ENCODE assay signal across 33 mouse cellular contexts in the genomic region with DNA sequence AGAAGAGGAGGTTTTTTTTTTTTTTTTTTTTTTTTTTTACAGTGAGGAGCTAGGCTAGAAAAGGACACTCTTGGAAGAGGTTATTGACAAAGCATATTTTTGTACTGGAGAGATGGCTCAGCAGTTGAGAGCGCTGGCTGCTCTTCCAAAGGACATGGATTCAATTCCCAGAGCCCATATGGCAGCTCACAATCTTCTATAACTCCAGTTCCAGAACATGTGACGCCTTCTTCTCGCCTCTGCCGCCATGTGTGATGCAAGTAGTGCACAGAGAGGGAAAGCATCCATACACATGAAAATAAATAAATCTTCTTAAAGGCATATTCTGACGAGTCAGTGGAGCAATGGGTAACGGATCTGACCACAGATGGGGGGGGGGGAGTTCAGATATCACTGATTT. TPM values are rescaled to one million over a fixed set of nuclear protein-coding genes. Genes with fewer than 3 reads are reported as not detected.
DNase-seq lines count a peak whose midpoint lies in the region; ATAC-seq and TF ChIP-seq lines count a peak whose summit lies in the region.
"Had no signal": no experiment of that assay in that cellular context is flagged by ENCODE, and none has a peak within 500 bp of the region (broad histone marks: within the 10 kb centered on the region; RNA-seq: fewer than 3 reads in every experiment).

No protein-coding gene starts in this region.

- H3K4me2 ChIP-seq in forebrain, postnatal 0 days (ENCODE audit: low read depth), result no peak overlapping the region
- no peak overlapping the region for H3K4me2 ChIP-seq in intestine, postnatal 0 days (replicated peaks; ENCODE audit: low read depth)
- H3K4me2 ChIP-seq: embryonic facial prominence, embryonic 12.5 days; heart, embryonic 11.5 days; hindbrain, embryonic 13.5 days; kidney, embryonic 15.5 days; midbrain, embryonic 13.5 days had no signal

- ATAC-seq in frontal cortex, adult (ENCODE audit: low TSS enrichment), result peak; percentile 94
- ATAC-seq in forebrain, postnatal 0 days, result peak; percentile 90
- no peak for ATAC-seq in intestine, postnatal 0 days
- ATAC-seq: activated CD4-positive, CD25-positive, alpha-beta regulatory T cell, adult 4 months; CD4-positive, CD25-positive, alpha-beta regulatory T cell, adult 4 months; midbrain, embryonic 13.5 days had no signal

- H3K27ac ChIP-seq in forebrain, postnatal 0 days (ENCODE audit: low read depth, low read length), result no peak overlapping the region
- no peak overlapping the region for H3K27ac ChIP-seq in intestine, postnatal 0 days (ENCODE audit: low read depth, low read length)
- H3K27ac ChIP-seq: embryonic facial prominence, embryonic 12.5 days; gastrocnemius, adult 2 months; hindbrain, embryonic 13.5 days; kidney, embryonic 15.5 days; liver, embryonic 14.5 days; macrophage; midbrain, embryonic 13.5 days; stomach, postnatal 0 days had no signal

- no peak for TF ChIP-seq CTCF in forebrain, postnatal 0 days (IDR thresholded peaks at IDR 0.05; ENCODE audit: low read depth)
- TF ChIP-seq CTCF in intestine, postnatal 0 days (IDR thresholded peaks at IDR 0.05; ENCODE audit: low read depth), result no peak

- H3K4me3 ChIP-seq in forebrain, postnatal 0 days (ENCODE audit: low read depth, low read length), result no peak overlapping the region
- H3K4me3 ChIP-seq in intestine, postnatal 0 days (ENCODE audit: low read depth, low read length), result no peak overlapping the region
- H3K4me3 ChIP-seq: embryonic facial prominence, embryonic 12.5 days; gastrocnemius, adult 2 months; hindbrain, embryonic 13.5 days; kidney, embryonic 15.5 days; midbrain, embryonic 13.5 days had no signal

- no peaks in the 10 kb centered on the region for H3K4me1 ChIP-seq in forebrain, postnatal 0 days (ENCODE audit: insufficient read depth)
- H3K4me1 ChIP-seq in intestine, postnatal 0 days (replicated peaks; ENCODE audit: control insufficient read depth, insufficient read depth, low read length), result no peaks in the 10 kb centered on the region
- H3K4me1 ChIP-seq: embryonic facial prominence, embryonic 12.5 days; hindbrain, embryonic 13.5 days; kidney, embryonic 15.5 days had no signal

- no peaks in the 10 kb centered on the region for H3K27me3 ChIP-seq in forebrain, postnatal 0 days (ENCODE audit: insufficient read depth, low read length)
- no peaks in the 10 kb centered on the region for H3K27me3 ChIP-seq in intestine, postnatal 0 days (replicated peaks; ENCODE audit: control insufficient read depth, insufficient read depth, low read length)
- H3K27me3 ChIP-seq: embryonic facial prominence, embryonic 12.5 days; hindbrain, embryonic 13.5 days; kidney, embryonic 15.5 days; midbrain, embryonic 13.5 days had no signal

- H3K9ac ChIP-seq in forebrain, postnatal 0 days, result no peak overlapping the region
- no peak overlapping the region for H3K9ac ChIP-seq in intestine, postnatal 0 days (ENCODE audit: low read depth, low read length)
- H3K9ac ChIP-seq: embryonic facial prominence, embryonic 12.5 days; hindbrain, embryonic 13.5 days; kidney, embryonic 15.5 days; liver, embryonic 14.5 days; midbrain, embryonic 13.5 days had no signal

- WGBS in forebrain, postnatal 0 days, result 71% methylated on average over 6 of the region's 6 CpGs
- 78% methylated on average over 6 of the region's 6 CpGs for WGBS in intestine, postnatal 0 days

- no peak for DNase-seq in frontal cortex, postnatal 10 days (ENCODE audit: low spot score in 2 of 2)
- DNase-seq in right cerebral cortex, postnatal 10 days (ENCODE audit: low spot score in 2 of 2), result peak; percentile 32 to 53
- DNase-seq in right cerebral cortex, postnatal 25 days, result no peak
- DNase-seq in forebrain, postnatal 0 days, result peak; percentile 74
- DNase-seq in thymus, postnatal 14 days, result no peak
- DNase-seq: adrenal gland, adult 2 months; cerebellum, adult 11-12 months; cerebellum, adult 9-11 months; embryo, embryonic 11 days; gastrocnemius, adult 2 months; gastrocnemius, postnatal 36 days; heart, adult 18-20 months; heart, postnatal 36 days; kidney, adult 18-20 months; kidney, postnatal 36 days; liver; lung, adult 2 months; lung, postnatal 10 days; right cerebral cortex, postnatal 4 days; thymus, adult 2 months; thymus, postnatal 4 days had no signal

- no peaks in the 10 kb centered on the region for H3K36me3 ChIP-seq in forebrain, postnatal 0 days (ENCODE audit: insufficient read depth)
- no peaks in the 10 kb centered on the region for H3K36me3 ChIP-seq in intestine, postnatal 0 days (ENCODE audit: control insufficient read depth, insufficient read depth)
- H3K36me3 ChIP-seq: embryonic facial prominence, embryonic 12.5 days; hindbrain, embryonic 13.5 days; kidney, embryonic 15.5 days; midbrain, embryonic 13.5 days had no signal

- H3K9me3 ChIP-seq in forebrain, postnatal 0 days (ENCODE audit: low read length), result no peaks in the 10 kb centered on the region
- no peaks in the 10 kb centered on the region for H3K9me3 ChIP-seq in intestine, postnatal 0 days (ENCODE audit: control insufficient read depth)
- H3K9me3 ChIP-seq: embryonic facial prominence, embryonic 12.5 days; hindbrain, embryonic 13.5 days; kidney, embryonic 15.5 days; midbrain, embryonic 13.5 days had no signal

RNA-seq across cellular contexts. Expression of gene Cpsf2, which starts 46.1 kb away (rescaled TPM):
- 37.2 and 38.1 TPM in 2 replicates for total RNA-seq in forebrain, postnatal 0 days (2014; rRNA removed)
- polyA plus RNA-seq in forebrain, postnatal 0 days (2015; fragmentation: Nextera tagmentation; extraction: Ambion mirVana), result 25.5 and 28.8 TPM in 2 replicates
- 12.4 and 12.7 TPM in 2 replicates for polyA plus RNA-seq in intestine, postnatal 0 days (2015; fragmentation: Nextera tagmentation; extraction: Ambion mirVana)

Comparison
In these comparisons a context has a peak if more than half of its experiments do, and no peak if none do; other contexts are left out.
1. DNase-seq: peak in right cerebral cortex, postnatal 10 days (2 of 2) and forebrain, postnatal 0 days (single experiment); none in frontal cortex, postnatal 10 days (0 of 2), right cerebral cortex, postnatal 25 days (single experiment) and thymus, postnatal 14 days (single experiment).